Mouse (Mus musculus) embryonic fibroblast, embryonic 13.5 days (primary cell): Measurements from ENCODE around the gene Spg7.
"Not testable (repeated sequence)": the region's sequence is repeated elsewhere in the genome, so short reads cannot be mapped to it uniquely, and the experiment has no call there.

Experiments
- CTCF ChIP-seq: IDR thresholded peaks from 2 replicates; pipeline ENCODE4 v1.5.1; 2011; ENCODE audit warnings: mild to moderate bottlenecking, control low read depth, low read length, moderate library complexity, borderline replicate concordance; ENCODE audit not compliant: insufficient read depth
- POLR2A ChIP-seq: IDR thresholded peaks from 2 replicates; pipeline ENCODE4 v1.6.1; 2011; ENCODE audit warnings: low read depth, mild to moderate bottlenecking, control low read depth, low read length, moderate library complexity

DNA sequence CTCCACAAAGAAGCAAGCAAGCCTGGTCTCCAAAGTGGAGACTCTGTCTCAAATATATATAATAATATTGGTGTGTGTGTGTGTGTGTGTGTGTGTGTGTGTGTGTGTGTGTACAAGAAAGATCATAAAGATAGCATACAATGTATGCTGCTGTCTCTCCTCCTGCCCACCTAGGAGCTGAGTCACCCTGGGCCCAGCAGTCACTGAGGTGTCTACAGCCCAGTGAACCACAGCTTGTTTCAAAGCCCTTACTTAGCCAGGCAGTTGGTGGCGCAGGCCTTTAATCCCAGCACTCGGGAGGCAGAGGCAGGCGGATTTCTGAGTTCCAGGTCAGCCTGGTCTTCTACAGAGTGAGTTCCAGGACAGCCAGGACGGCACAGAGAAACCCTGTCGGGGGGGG, 32.7 kb upstream of the Spg7 start:
- not testable (repeated sequence) for TF ChIP-seq CTCF, POLR2A
